Mouse (Mus musculus) kidney, adult 10 weeks (tissue): ENCODE measurements around the gene Mfsd6l. TPM values are rescaled to one million over a fixed set of nuclear protein-coding genes. Genes with fewer than 3 reads are reported as not detected.

ENCODE experiments used
- polyA plus RNA-seq: library from polyadenylated mRNA; stranded (reverse); fragments of 350-450 nt; fragmentation: Illumina TruSeq; extraction: RNeasy Lipid Tissue Mini Kit (QIAGEN cat#74804); gene quantifications from one replicate; pipeline ENCODE4 v1.2.3, GENCODE M21; 2014; ENCODE audit warnings: low read depth, low replicate concordance

Mfsd6l gene
- polyA plus RNA-seq = not detected

GRCm38 (mm10) chr11:68555918-68556584, at the start of gene Mfsd6l:
TSS of gene Mfsd6l (plus strand) at chr11:68556186.

GRCm38 (mm10) chr11:68586721-68587120, 30.7 kb downstream of the Mfsd6l start, which contains the start of gene Ccdc42:
TSS of gene Ccdc42 (plus strand) at chr11:68587021.

Other genes with a start within 250 kb of the Mfsd6l start
- 3.4 TPM for gene Ntn1, start 155.4 kb upstream of the Mfsd6l start, polyA plus RNA-seq
- 0.16 TPM for gene Pik3r5, start 124.1 kb upstream of the Mfsd6l start, polyA plus RNA-seq
- gene Pik3r6, start 53.2 kb upstream of the Mfsd6l start, polyA plus RNA-seq = 0.53 TPM
- gene Ccdc42, start 30.8 kb downstream of the Mfsd6l start, polyA plus RNA-seq = not detected
- gene Myh10, start 135.4 kb downstream of the Mfsd6l start, polyA plus RNA-seq = 36.3 TPM